Mouse (Mus musculus): Measurements from ENCODE around the gene Ankrd26. TPM values are rescaled to one million over a fixed set of nuclear protein-coding genes. Genes with fewer than 3 reads are reported as not detected.

Gene Ankrd26
- total RNA-seq, 1 experiment from 2014 or later = 25.4 TPM

- ATAC-seq (replicated peaks; ENCODE audit: low read depth, poor library complexity, severe bottlenecking) = no peak
Observed at GRCm38 (mm10) chr6:118499010-118499409, 63.0 kb downstream of the Ankrd26 start.

- ATAC-seq (replicated peaks; ENCODE audit: low read depth, poor library complexity, severe bottlenecking) = no peak
Observed at GRCm38 (mm10) chr6:118482125-118482524, 79.9 kb downstream of the Ankrd26 start.

- ATAC-seq (replicated peaks; ENCODE audit: low read depth, poor library complexity, severe bottlenecking) = peak; percentile 90
Observed at GRCm38 (mm10) chr6:118478957-118479708, 82.9 kb downstream of the Ankrd26 start, which contains the start of gene Zfp9. Gene Zfp9 (minus strand): TSS chr6:118479320.

- no peak for ATAC-seq (replicated peaks; ENCODE audit: low read depth, poor library complexity, severe bottlenecking)
Observed at GRCm38 (mm10) chr6:118477875-118478785, 83.9 kb downstream of the Ankrd26 start.

GRCm38 (mm10) chr6:118462069-118462705 is 99.8 kb downstream of the Ankrd26 start:
- no peak for ATAC-seq (replicated peaks; ENCODE audit: low read depth, poor library complexity, severe bottlenecking)

GRCm38 (mm10) chr6:118457726-118458125 is 104.3 kb downstream of the Ankrd26 start:
- no peak for ATAC-seq (replicated peaks; ENCODE audit: low read depth, poor library complexity, severe bottlenecking)

- peak; percentile 99 for ATAC-seq (replicated peaks; ENCODE audit: low read depth, poor library complexity, severe bottlenecking)
Observed at GRCm38 (mm10) chr6:118455042-118455631, 106.9 kb downstream of the Ankrd26 start, which contains the start of gene Zfp248. Gene Zfp248 (minus strand): TSS chr6:118455528.

GRCm38 (mm10) chr6:118454452-118454851 is 107.6 kb downstream of the Ankrd26 start:
- ATAC-seq (replicated peaks; ENCODE audit: low read depth, poor library complexity, severe bottlenecking) = no peak

Other genes with a start within 250 kb of the Ankrd26 start
- gene Bms1, start 142.8 kb downstream of the Ankrd26 start, total RNA-seq (2017) = 111 and 114 TPM in 2 replicates
- 5.0 and 7.6 TPM in 2 replicates for gene Zfp248, start 106.7 kb downstream of the Ankrd26 start, total RNA-seq (2017)
- gene Zfp9, start 82.9 kb downstream of the Ankrd26 start, total RNA-seq (2017) = 0.23 TPM in 1 of 2 replicates, not detected in the other

Measured in common myeloid progenitor, adult 5-6 weeks (primary cell).